Mouse (Mus musculus) megakaryocyte-erythroid progenitor cell, adult 5-6 weeks (primary cell): Measurements from ENCODE around the gene Drc7. TPM values are rescaled to one million over a fixed set of nuclear protein-coding genes. Genes with fewer than 3 reads are reported as not detected.
A peak's percentile ranks its signal among the peaks of the same experiment; 100 is the strongest.

ENCODE experiments used
- ATAC-seq: replicated peaks from 2 replicates; pipeline ENCODE4 v1.8.0; 2016; ENCODE audit warnings: mild to moderate bottlenecking, inconsistent platforms; ENCODE audit not compliant: severe bottlenecking, poor library complexity, low FRiP score, low TSS enrichment
- total RNA-seq, 2 experiments: library from RNA; stranded (forward) in 1 of 2; stranded (reverse) in 1 of 2; fragments of 200-1000, 215-1000 nt in 1 of 2; fragments of >200 nt in 1 of 2; fragmentation: Nextera tagmentation in 1 of 2; gene quantifications; 2 replicates each; pipeline ENCODE4 v1.2.3; 2014 to 2017

Drc7 gene
- total RNA-seq, 2 experiments from 2014 or later = 0.68 to 2.0 TPM

- ATAC-seq = no peak
Observed at GRCm38 (mm10) chr8:95054438-95054837, 465 bp upstream of the Drc7 start.

- peak; percentile 79 for ATAC-seq
Observed at GRCm38 (mm10) chr8:95056414-95056813, 1.5 kb downstream of the Drc7 start.

GRCm38 (mm10) chr8:95058661-95059060 is 3.8 kb downstream of the Drc7 start:
- ATAC-seq = no peak; the same call in 1 of the 2 replicates

GRCm38 (mm10) chr8:95059812-95060533 is 5.1 kb downstream of the Drc7 start:
- ATAC-seq = 0 out of 2 replicates have a peak, but pooled peaks have one; percentile 26

- ATAC-seq = no peak
Observed at GRCm38 (mm10) chr8:95064531-95064930, 9.6 kb downstream of the Drc7 start.

- ATAC-seq = 0 out of 2 replicates have a peak, but pooled peaks have one; percentile 65
Observed at GRCm38 (mm10) chr8:95067582-95067981, 12.7 kb downstream of the Drc7 start.

- no peak for ATAC-seq
Observed at GRCm38 (mm10) chr8:95075504-95075903, 20.6 kb downstream of the Drc7 start.

- ATAC-seq = no peak
Observed at GRCm38 (mm10) chr8:95076151-95076550, 21.2 kb downstream of the Drc7 start.

- no peak for ATAC-seq
Observed at GRCm38 (mm10) chr8:95078055-95078454, 23.2 kb downstream of the Drc7 start.

- no peak for ATAC-seq
Observed at GRCm38 (mm10) chr8:95079305-95079704, 24.4 kb downstream of the Drc7 start.

GRCm38 (mm10) chr8:95080381-95081341 is 25.8 kb downstream of the Drc7 start, which contains the start of gene Katnb1:
TSS of gene Katnb1 (plus strand) at chr8:95081186.
- peak; percentile 95 for ATAC-seq

- no peak for ATAC-seq
Observed at GRCm38 (mm10) chr8:95081650-95082049, 26.7 kb downstream of the Drc7 start.

- no peak for ATAC-seq
Observed at GRCm38 (mm10) chr8:95084261-95084660, 29.4 kb downstream of the Drc7 start.

GRCm38 (mm10) chr8:95084744-95085431 is 30.0 kb downstream of the Drc7 start:
- no peak for ATAC-seq

- ATAC-seq = no peak
Observed at GRCm38 (mm10) chr8:95085432-95086141, 30.7 kb downstream of the Drc7 start.

- ATAC-seq = no peak
Observed at GRCm38 (mm10) chr8:95093574-95093973, 38.7 kb downstream of the Drc7 start.

- peak; percentile 69 for ATAC-seq
Observed at GRCm38 (mm10) chr8:95099009-95099408, 44.1 kb downstream of the Drc7 start.

- ATAC-seq = no peak
Observed at GRCm38 (mm10) chr8:95101972-95102371, 47.1 kb downstream of the Drc7 start.

GRCm38 (mm10) chr8:95107306-95107705 is 52.4 kb downstream of the Drc7 start:
- no peak for ATAC-seq
